21 mouse cellular contexts compared by ENCODE assay signal in genomic region chr8:84070241-84070640, GRCm38 (mm10). TPM values are rescaled to one million over a fixed set of nuclear protein-coding genes. Genes with fewer than 3 reads are reported as not detected.
DNase-seq lines count a peak whose midpoint lies in the region; ATAC-seq and TF ChIP-seq lines count a peak whose summit lies in the region.
"Had no signal": no experiment of that assay in that cellular context is flagged by ENCODE, and none has a peak within 500 bp of the region (broad histone marks: within the 10 kb centered on the region; RNA-seq: fewer than 3 reads in every experiment).

No protein-coding gene starts in this region.

- no peak overlapping the region for H3K4me3 ChIP-seq in heart, embryonic 13.5 days
- no peak overlapping the region for H3K4me3 ChIP-seq in limb, embryonic 11.5 days (ENCODE audit: low read depth, low read length)
- no peak overlapping the region for H3K4me3 ChIP-seq in limb, embryonic 10.5 days
- peak overlapping the region; percentile 22; the same call in 1 of the 2 replicates for H3K4me3 ChIP-seq in testis, adult 2 months (ENCODE audit: control insufficient read depth, low read depth, low read length)
- H3K4me3 ChIP-seq in stomach, postnatal 0 days (ENCODE audit: low read depth, low read length) = no peak overlapping the region
- H3K4me3 ChIP-seq: embryonic facial prominence, embryonic 13.5 days; intestine, embryonic 15.5 days; kidney, embryonic 15.5 days; midbrain, embryonic 10.5 days had no signal

- ATAC-seq in heart, embryonic 13.5 days (ENCODE audit: extremely low read depth, insufficient number of reproducible peaks, low FRiP score, low TSS enrichment) = no peak
- ATAC-seq in limb, embryonic 11.5 days (ENCODE audit: insufficient number of reproducible peaks, low FRiP score, low TSS enrichment, low read depth) = no peak
- ATAC-seq in stomach, postnatal 0 days (ENCODE audit: low FRiP score, low TSS enrichment) = no peak
- ATAC-seq: intestine, embryonic 15.5 days; lung, postnatal 0 days had no signal

- no peak for TF ChIP-seq EP300 in stomach, postnatal 0 days (optimal IDR thresholded peaks at IDR 0.05)

- H3K27me3 ChIP-seq in heart, embryonic 13.5 days (replicated peaks) = no peaks in the 10 kb centered on the region
- H3K27me3 ChIP-seq in limb, embryonic 11.5 days (ENCODE audit: control insufficient read depth, insufficient read depth, low read length) = no peaks in the 10 kb centered on the region
- H3K27me3 ChIP-seq in limb, embryonic 10.5 days (ENCODE audit: low read depth, poor library complexity, severe bottlenecking) = no peaks in the 10 kb centered on the region
- no peaks in the 10 kb centered on the region for H3K27me3 ChIP-seq in testis, adult 2 months (ENCODE audit: control insufficient read depth, insufficient read depth, low read length)
- H3K27me3 ChIP-seq in stomach, postnatal 0 days (ENCODE audit: control insufficient read depth, insufficient read depth, low read length) = no peaks in the 10 kb centered on the region
- H3K27me3 ChIP-seq: embryonic facial prominence, embryonic 13.5 days; intestine, embryonic 15.5 days; kidney, embryonic 15.5 days had no signal

- H3K9ac ChIP-seq in heart, embryonic 13.5 days = peak overlapping the region; percentile 34; the same call in 1 of the 2 replicates
- H3K9ac ChIP-seq in limb, embryonic 11.5 days (ENCODE audit: low read length) = no peak overlapping the region
- no peak overlapping the region for H3K9ac ChIP-seq in stomach, postnatal 0 days (ENCODE audit: low read length)
- H3K9ac ChIP-seq: embryonic facial prominence, embryonic 13.5 days; intestine, embryonic 15.5 days; kidney, embryonic 15.5 days; liver, embryonic 14.5 days had no signal

- no peak for DNase-seq in heart, postnatal 36 days
- no peak for DNase-seq in limb, embryonic 11.5 days (ENCODE audit: low spot score)
- no peak for DNase-seq in limb, embryonic 10.5 days (ENCODE audit: low spot score)
- no peak for DNase-seq in testis, postnatal 10 days (ENCODE audit: low spot score)
- no peak for DNase-seq in stomach, postnatal 0 days (ENCODE audit: low spot score)
- DNase-seq in spleen, adult 18-20 months = no peak
- DNase-seq: cerebellum, adult 9-10 months; left cerebral cortex, postnatal 4 days had no signal

- intact Hi-C loops in heart, postnatal 36 days (cut with DNase I) = loop anchor here (2.0 kb wide), 1 partner anchor 33 kb away; no protein-coding TSS in a partner anchor

- WGBS in heart, embryonic 13.5 days = 76% methylated on average over 5 of the region's 5 CpGs
- 82% methylated on average over 5 of the region's 5 CpGs for WGBS in limb, embryonic 11.5 days
- 84% methylated on average over 5 of the region's 5 CpGs for WGBS in limb, embryonic 10.5 days
- WGBS in stomach, postnatal 0 days = 80% methylated on average over 5 of the region's 5 CpGs

- no peaks in the 10 kb centered on the region for H3K9me3 ChIP-seq in heart, embryonic 13.5 days
- H3K9me3 ChIP-seq in limb, embryonic 11.5 days (ENCODE audit: control insufficient read depth, low read length) = no peaks in the 10 kb centered on the region
- H3K9me3 ChIP-seq in limb, embryonic 10.5 days (replicated peaks) = no peaks in the 10 kb centered on the region
- no peaks in the 10 kb centered on the region for H3K9me3 ChIP-seq in stomach, postnatal 0 days (ENCODE audit: control insufficient read depth, low read length)
- H3K9me3 ChIP-seq: embryonic facial prominence, embryonic 13.5 days; intestine, embryonic 15.5 days; kidney, embryonic 15.5 days; midbrain, embryonic 10.5 days had no signal

- no peak overlapping the region for H3K27ac ChIP-seq in heart, embryonic 13.5 days (replicated peaks)
- H3K27ac ChIP-seq in limb, embryonic 11.5 days (replicated peaks; ENCODE audit: low read depth, low read length) = no peak overlapping the region
- no peak overlapping the region for H3K27ac ChIP-seq in limb, embryonic 10.5 days
- H3K27ac ChIP-seq in testis, adult 2 months (ENCODE audit: control insufficient read depth, insufficient read depth, low read depth, low read length) = no peak overlapping the region; the same call in 1 of the 2 replicates
- H3K27ac ChIP-seq in stomach, postnatal 0 days (replicated peaks) = 0 out of 2 replicates have a peak overlapping the region, but pooled peaks have one; percentile 13
- H3K27ac ChIP-seq: embryonic facial prominence, embryonic 13.5 days; intestine, embryonic 15.5 days; liver, embryonic 14.5 days; midbrain, embryonic 10.5 days had no signal

- no peak for TF ChIP-seq CTCF in testis, adult 2 months (IDR thresholded peaks at IDR 0.05; ENCODE audit: control insufficient read depth, insufficient read depth, insufficient replicate concordance, low read depth, low read length)
- no peak for TF ChIP-seq CTCF in stomach, postnatal 0 days (IDR thresholded peaks at IDR 0.05; ENCODE audit: low read depth)

- H3K36me3 ChIP-seq in heart, embryonic 13.5 days = peaks cover 8% of the 10 kb centered on the region
- peaks cover 3% of the 10 kb centered on the region; the same call in 1 of the 2 replicates for H3K36me3 ChIP-seq in limb, embryonic 11.5 days (ENCODE audit: control insufficient read depth, insufficient read depth, low read length)
- H3K36me3 ChIP-seq in limb, embryonic 10.5 days = peaks cover 16% of the 10 kb centered on the region
- no peaks in the 10 kb centered on the region for H3K36me3 ChIP-seq in testis, adult 2 months (ENCODE audit: control insufficient read depth, insufficient read depth, low read length)
- H3K36me3 ChIP-seq in stomach, postnatal 0 days (ENCODE audit: control insufficient read depth, insufficient read depth, low read length) = no peaks in the 10 kb centered on the region

- no peak overlapping the region for H3K4me2 ChIP-seq in heart, embryonic 13.5 days
- 0 out of 2 replicates have a peak overlapping the region, but pooled peaks have one; percentile 10 for H3K4me2 ChIP-seq in limb, embryonic 11.5 days (ENCODE audit: low read depth, severe bottlenecking)
- H3K4me2 ChIP-seq in stomach, postnatal 0 days (replicated peaks; ENCODE audit: low read depth) = no peak overlapping the region
- H3K4me2 ChIP-seq: embryonic facial prominence, embryonic 13.5 days; intestine, embryonic 15.5 days; kidney, embryonic 15.5 days had no signal

- peaks cover 66% of the 10 kb centered on the region for H3K4me1 ChIP-seq in heart, embryonic 13.5 days
- H3K4me1 ChIP-seq in limb, embryonic 11.5 days (ENCODE audit: control insufficient read depth, insufficient read depth, low read length) = peaks cover 6% of the 10 kb centered on the region
- H3K4me1 ChIP-seq in limb, embryonic 10.5 days = peaks cover 57% of the 10 kb centered on the region
- peaks cover 33% of the 10 kb centered on the region for H3K4me1 ChIP-seq in testis, adult 2 months (ENCODE audit: control insufficient read depth, insufficient read depth, low read length)
- H3K4me1 ChIP-seq in stomach, postnatal 0 days (replicated peaks; ENCODE audit: control insufficient read depth, insufficient read depth) = peaks cover 8% of the 10 kb centered on the region; the same call in 1 of the 2 replicates

- no peak for TF ChIP-seq POLR2A in testis, adult 2 months (IDR thresholded peaks at IDR 0.05; ENCODE audit: control insufficient read depth, low read depth, low read length)

RNA-seq across cellular contexts. Expression of gene Rfx1, which starts 3.6 kb away (rescaled TPM):
- polyA plus RNA-seq in heart, embryonic 13.5 days (2015; fragmentation: Nextera tagmentation; extraction: Ambion mirVana) = 5.7 and 5.8 TPM in 2 replicates
- total RNA-seq in heart, postnatal 36 days (2021) = 10 to 100 TPM; 11.0 to 12.3 TPM
- polyA plus RNA-seq in limb, embryonic 11.5 days (2014; fragmentation: Nextera tagmentation; extraction: Ambion mirVana) = 11.9 and 12.9 TPM in 2 replicates
- 9.5 and 11.3 TPM in 2 replicates for polyA plus RNA-seq in limb, embryonic 10.5 days (2016; fragmentation: Nextera tagmentation; extraction: Ambion mirVana)
- polyA plus RNA-seq in testis, adult 2 months (2012; rRNA removed) = 83.0 and 89.5 TPM in 2 replicates
- 2.7 and 3.0 TPM in 2 replicates for polyA plus RNA-seq in stomach, postnatal 0 days (2015; fragmentation: Nextera tagmentation; extraction: Ambion mirVana)

RNA-seq across cellular contexts. Expression of gene Gm10643, which starts 5.3 kb away (rescaled TPM):
- 0.86 and 0.93 TPM in 2 replicates for polyA plus RNA-seq in heart, embryonic 13.5 days (2015; fragmentation: Nextera tagmentation; extraction: Ambion mirVana)
- 1 to 10 TPM; 4.1 to 4.5 TPM for total RNA-seq in heart, postnatal 36 days (2021)
- 1.2 and 1.3 TPM in 2 replicates for polyA plus RNA-seq in limb, embryonic 11.5 days (2014; fragmentation: Nextera tagmentation; extraction: Ambion mirVana)
- polyA plus RNA-seq in limb, embryonic 10.5 days (2016; fragmentation: Nextera tagmentation; extraction: Ambion mirVana) = 0.88 and 1.0 TPM in 2 replicates
- 6.3 and 6.6 TPM in 2 replicates for polyA plus RNA-seq in testis, adult 2 months (2012; rRNA removed)
- polyA plus RNA-seq in stomach, postnatal 0 days (2015; fragmentation: Nextera tagmentation; extraction: Ambion mirVana) = 0.96 and 1.2 TPM in 2 replicates

RNA-seq across cellular contexts. Expression of gene Rln3, which starts 25.4 kb away (rescaled TPM):
- 0.25 TPM in 1 of 2 replicates, not detected in the other for polyA plus RNA-seq in heart, embryonic 13.5 days (2015; fragmentation: Nextera tagmentation; extraction: Ambion mirVana)
- not detected for total RNA-seq in heart, postnatal 36 days (2021)
- polyA plus RNA-seq in limb, embryonic 11.5 days (2014; fragmentation: Nextera tagmentation; extraction: Ambion mirVana) = not detected in 2 replicates
- not detected in 2 replicates for polyA plus RNA-seq in limb, embryonic 10.5 days (2016; fragmentation: Nextera tagmentation; extraction: Ambion mirVana)
- polyA plus RNA-seq in testis, adult 2 months (2012; rRNA removed) = 0.84 TPM in 1 of 2 replicates, not detected in the other
- polyA plus RNA-seq in stomach, postnatal 0 days (2015; fragmentation: Nextera tagmentation; extraction: Ambion mirVana) = 0.17 TPM in 1 of 2 replicates, not detected in the other
- total RNA-seq: adrenal gland, postnatal 4 days; granulocyte monocyte progenitor cell, adult 5-6 weeks; layer of hippocampus, postnatal 36 days; left cerebral cortex, postnatal 4 days had no signal
- polyA plus RNA-seq: embryonic facial prominence, embryonic 13.5 days; heart, postnatal 0 days; kidney, embryonic 15.5 days; liver, embryonic 14.5 days; neural tube, embryonic 11.5 days had no signal

RNA-seq across cellular contexts. Expression of gene Il27ra, which starts 27.9 kb away (rescaled TPM):
- 4.6 and 5.4 TPM in 2 replicates for polyA plus RNA-seq in heart, embryonic 13.5 days (2015; fragmentation: Nextera tagmentation; extraction: Ambion mirVana)
- 1 to 10 TPM; 3.0 to 3.1 TPM for total RNA-seq in heart, postnatal 36 days (2021)
- 0.20 and 0.27 TPM in 2 replicates for polyA plus RNA-seq in limb, embryonic 11.5 days (2014; fragmentation: Nextera tagmentation; extraction: Ambion mirVana)
- polyA plus RNA-seq in limb, embryonic 10.5 days (2016; fragmentation: Nextera tagmentation; extraction: Ambion mirVana) = 0.40 and 0.58 TPM in 2 replicates
- polyA plus RNA-seq in testis, adult 2 months (2012; rRNA removed) = 0.08 and 0.12 TPM in 2 replicates
- 0.40 and 0.44 TPM in 2 replicates for polyA plus RNA-seq in stomach, postnatal 0 days (2015; fragmentation: Nextera tagmentation; extraction: Ambion mirVana)

RNA-seq across cellular contexts. Expression of gene Dcaf15, which starts 34.3 kb away (rescaled TPM):
- polyA plus RNA-seq in heart, embryonic 13.5 days (2015; fragmentation: Nextera tagmentation; extraction: Ambion mirVana) = 7.6 TPM in 2 replicates
- total RNA-seq in heart, postnatal 36 days (2021) = 1 to 10 TPM; 8.1 to 8.2 TPM
- 13.4 and 15.2 TPM in 2 replicates for polyA plus RNA-seq in limb, embryonic 11.5 days (2014; fragmentation: Nextera tagmentation; extraction: Ambion mirVana)
- polyA plus RNA-seq in limb, embryonic 10.5 days (2016; fragmentation: Nextera tagmentation; extraction: Ambion mirVana) = 20.2 and 20.8 TPM in 2 replicates
- 210 and 216 TPM in 2 replicates for polyA plus RNA-seq in testis, adult 2 months (2012; rRNA removed)
- polyA plus RNA-seq in stomach, postnatal 0 days (2015; fragmentation: Nextera tagmentation; extraction: Ambion mirVana) = 4.1 and 4.4 TPM in 2 replicates
